Mouse (Mus musculus): ENCODE data around the gene Gm10668.
"Not testable (repeated sequence)": the region's sequence is repeated elsewhere in the genome, so short reads cannot be mapped to it uniquely, and the experiment has no call there.

- TF ChIP-seq CTCF (IDR thresholded peaks at IDR 0.05; ENCODE audit: borderline replicate concordance, insufficient read depth, low read depth, low read length); POLR2A (IDR thresholded peaks at IDR 0.05; ENCODE audit: borderline replicate concordance, insufficient read depth, low read length): not testable (repeated sequence)
Observed at GRCm38 (mm10) chr7:20770885-20771284, 40.5 kb upstream of the Gm10668 start, which contains the start of gene Vmn1r112.

Measured in cerebellum, adult 2 months (tissue).